Mouse (Mus musculus) central nervous system, embryonic 14 days (tissue): ENCODE results near the gene Htr5a. TPM values are rescaled to one million over a fixed set of nuclear protein-coding genes. Genes with fewer than 3 reads are reported as not detected.

Experiments used
- polyA plus RNA-seq: library from polyadenylated mRNA; depleted of rRNA; stranded (reverse); fragments of >200 nt; gene quantifications from 2 replicates; pipeline ENCODE4 v1.2.3, GENCODE M21; 2012; rRNA removed

Htr5a gene
- polyA plus RNA-seq = 1.4 and 1.6 TPM in 2 replicates

DNA sequence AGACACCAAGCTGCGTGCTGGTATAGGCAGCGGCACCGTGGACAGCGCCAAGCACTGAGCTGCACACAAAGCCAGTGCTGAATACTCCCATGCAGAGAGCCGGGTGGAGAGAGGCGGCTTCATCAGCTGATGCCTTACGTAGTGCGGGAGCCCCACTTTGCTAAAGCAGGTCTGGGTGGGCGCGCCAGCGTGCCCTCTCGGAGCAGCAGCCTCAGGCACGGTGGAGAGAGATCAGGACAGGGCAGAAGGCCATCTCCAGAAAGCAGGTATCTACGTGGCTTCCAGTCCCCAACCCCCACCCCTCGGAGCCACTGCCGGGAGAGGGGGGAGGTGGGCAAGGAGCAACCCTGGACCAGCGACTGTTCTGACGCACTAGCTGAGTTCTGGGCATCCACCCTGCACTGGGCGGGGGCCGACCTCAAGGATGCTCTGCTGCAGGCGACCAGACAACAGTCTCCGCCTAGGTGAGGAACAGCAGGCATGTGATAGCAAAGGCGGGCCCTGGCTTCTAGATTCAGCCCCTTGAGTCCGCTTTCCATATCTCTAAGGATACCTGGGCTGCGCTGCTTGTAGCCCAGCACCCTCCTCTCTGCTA, at the start of gene Htr5a:
TSS of gene Htr5a (plus strand) at position 449 of the 595 bp plus-strand sequence.

Other genes starting within 250 kb of the Htr5a start
- gene Paxip1, start 50.5 kb upstream of the Htr5a start, polyA plus RNA-seq = 49.8 and 52.1 TPM in 2 replicates
- 64.1 and 77.9 TPM in 2 replicates for gene Insig1, start 229.2 kb downstream of the Htr5a start, polyA plus RNA-seq